Mouse (Mus musculus) kidney, embryonic 16.5 days (tissue): ENCODE results near the gene Tet1. TPM values are rescaled to one million over a fixed set of nuclear protein-coding genes. Genes with fewer than 3 reads are reported as not detected.
A peak's percentile ranks its signal among the peaks of the same experiment; 100 is the strongest.
"Not testable (repeated sequence)": the region's sequence is repeated elsewhere in the genome, so short reads cannot be mapped to it uniquely, and the experiment has no call there.

ENCODE experiments used
- ATAC-seq: fragments of 200-750 bp; cut with Nextera tagmentation; 2 replicates; pipeline ENCODE4 v1.8.0; 2017; ENCODE audit warnings: moderate TSS enrichment; ENCODE audit not compliant: low FRiP score, low TSS enrichment
- H3K27ac ChIP-seq: fragments of 300-500 bp; sonication (generic); 2 replicates; pipeline ENCODE4 v1.5.1; 2014; ENCODE audit warnings: low read length
- H3K27me3 ChIP-seq: fragments of 300-500 bp; sonication (generic); 2 replicates; pipeline ENCODE4 v1.6.1; 2014; ENCODE audit warnings: low read length, control low read depth, mixed read lengths; ENCODE audit not compliant: insufficient read depth
- H3K36me3 ChIP-seq: fragments of 300-500 bp; sonication (generic); 2 replicates; pipeline ENCODE4 v1.6.1; 2014; ENCODE audit warnings: low read length, control low read depth, mixed read lengths; ENCODE audit not compliant: insufficient read depth
- H3K4me1 ChIP-seq: fragments of 300-500 bp; sonication (generic); 2 replicates; pipeline ENCODE4 v1.6.1; 2014; ENCODE audit warnings: low read length, control low read depth, mixed read lengths; ENCODE audit not compliant: insufficient read depth
- H3K4me2 ChIP-seq: fragments of 300-500 bp; sonication (generic); replicated peaks from 2 replicates; pipeline ENCODE4 v1.6.1; 2014; ENCODE audit warnings: low read depth, low read length
- H3K4me3 ChIP-seq: fragments of 300-500 bp; sonication (generic); 2 replicates; pipeline ENCODE4 v1.5.1; 2014; ENCODE audit warnings: mild to moderate bottlenecking, low read length
- H3K9ac ChIP-seq: fragments of 300-500 bp; sonication (generic); replicated peaks from 2 replicates; pipeline ENCODE4 v1.6.1; 2014; ENCODE audit warnings: low read length
- H3K9me3 ChIP-seq: fragments of 300-500 bp; sonication (generic); 2 replicates; pipeline ENCODE4 v1.6.1; 2016; ENCODE audit warnings: low read length, control low read depth
- WGBS: fragments of 180-500 bp; shearing (Covaris S2); extraction: QIAGEN DNeasy Blood & Tissue Kit; methylation state at CpG from one replicate; pipeline ENCODE4 v1.1.7; 2014; 5-methylcytosine and 5-hydroxymethylcytosine counted together
- polyA plus RNA-seq: library from polyadenylated mRNA; unstranded; fragments of >200 nt; fragmentation: Nextera tagmentation; extraction: Ambion mirVana; gene quantifications from 2 replicates; pipeline ENCODE4 v1.2.1, GENCODE M21; 2015

The Tet1 gene
- 23.4 and 28.4 TPM in 2 replicates for polyA plus RNA-seq

GRCm38 (mm10) chr10:62908896-62909295, at the start of gene Tet1:
Gene Tet1 (minus strand): TSS chr10:62908996.
- not testable (repeated sequence) for H3K27ac ChIP-seq, H3K4me3 ChIP-seq, H3K4me1 ChIP-seq, ATAC-seq, H3K27me3 ChIP-seq, H3K36me3 ChIP-seq, H3K9ac ChIP-seq, H3K4me2 ChIP-seq, H3K9me3 ChIP-seq
- no CpG with 5 or more reads among the region's 1 CpGs for WGBS

- H3K4me2 ChIP-seq = no peak overlapping the region
- H3K9me3 ChIP-seq = no peaks in the 10 kb centered on the region
- WGBS = 94% methylated on average over 7 of the region's 7 CpGs
- peaks cover 30% of the 10 kb centered on the region for H3K36me3 ChIP-seq
- no peak for ATAC-seq
- H3K4me1 ChIP-seq = peaks cover 5% of the 10 kb centered on the region; the same call in 1 of the 2 replicates
- no peak overlapping the region for H3K27ac ChIP-seq
- no peaks in the 10 kb centered on the region for H3K27me3 ChIP-seq
- H3K4me3 ChIP-seq = no peak overlapping the region
- H3K9ac ChIP-seq = no peak overlapping the region
Observed at GRCm38 (mm10) chr10:62948551-62948950, 39.8 kb upstream of the Tet1 start.

- no peaks in the 10 kb centered on the region for H3K27me3 ChIP-seq
- H3K36me3 ChIP-seq = peaks cover 31% of the 10 kb centered on the region
- under 1% methylated on average over 67 of the region's 68 CpGs for WGBS
Observed at GRCm38 (mm10) chr10:62946738-62947471, 38.1 kb upstream of the Tet1 start, which contains the start of gene Dna2. Gene Dna2 (plus strand): TSS chr10:62947026.

DNA sequence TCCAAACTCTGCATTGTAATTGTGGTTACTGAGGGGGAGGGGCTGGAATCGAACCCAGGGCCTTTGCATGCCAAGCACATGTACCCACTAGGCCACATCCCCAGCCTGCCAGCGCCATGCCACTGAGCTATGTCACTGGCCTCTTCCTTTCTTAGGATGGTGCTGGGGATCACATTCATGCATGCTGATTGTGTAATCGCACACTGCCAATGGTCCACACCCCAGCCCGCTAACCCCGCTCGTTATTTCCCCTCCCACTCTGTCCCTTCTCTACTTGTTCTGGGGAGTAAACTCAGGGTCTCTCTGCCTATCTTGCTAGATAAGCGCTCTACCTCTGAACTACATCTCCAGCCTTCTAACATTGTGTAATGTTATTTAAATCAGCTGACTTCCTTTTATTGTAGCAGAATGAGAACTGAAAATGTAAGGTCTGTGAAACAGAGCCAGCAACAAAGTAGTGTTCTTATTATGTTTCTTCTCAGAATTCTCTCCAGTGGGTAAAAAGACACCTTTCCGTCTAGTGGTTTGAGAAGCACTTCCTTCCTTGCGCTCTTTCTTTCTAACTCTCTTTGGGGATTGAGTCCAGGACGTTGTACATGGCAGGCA, 36.3 kb upstream of the Tet1 start:
- ATAC-seq = no peak
- 89% methylated on average over 10 of the region's 10 CpGs for WGBS
- no peaks in the 10 kb centered on the region for H3K9me3 ChIP-seq
- H3K36me3 ChIP-seq = peaks cover 21% of the 10 kb centered on the region
- no peak overlapping the region for H3K4me2 ChIP-seq
- no peak overlapping the region for H3K27ac ChIP-seq
- H3K27me3 ChIP-seq = no peaks in the 10 kb centered on the region
- no peak overlapping the region for H3K4me3 ChIP-seq
- H3K4me1 ChIP-seq = peaks cover 5% of the 10 kb centered on the region; the same call in 1 of the 2 replicates
- no peak overlapping the region for H3K9ac ChIP-seq

More at GRCm38 (mm10) chr10:62946738-62947471, 38.1 kb upstream of the Tet1 start, which contains the start of gene Dna2:
- peak within 1 kb of the TSS; percentile 58 for H3K9ac ChIP-seq
- peak within 1 kb of the TSS; percentile 51 for H3K4me3 ChIP-seq
- H3K4me2 ChIP-seq = peak within 1 kb of the TSS; percentile 58
- peaks cover 5% of the 10 kb centered on the region; the same call in 1 of the 2 replicates for H3K4me1 ChIP-seq
- ATAC-seq = peak; percentile 94
- no peaks in the 10 kb centered on the region for H3K9me3 ChIP-seq
- peak within 1 kb of the TSS; percentile 96 for H3K27ac ChIP-seq

DNA sequence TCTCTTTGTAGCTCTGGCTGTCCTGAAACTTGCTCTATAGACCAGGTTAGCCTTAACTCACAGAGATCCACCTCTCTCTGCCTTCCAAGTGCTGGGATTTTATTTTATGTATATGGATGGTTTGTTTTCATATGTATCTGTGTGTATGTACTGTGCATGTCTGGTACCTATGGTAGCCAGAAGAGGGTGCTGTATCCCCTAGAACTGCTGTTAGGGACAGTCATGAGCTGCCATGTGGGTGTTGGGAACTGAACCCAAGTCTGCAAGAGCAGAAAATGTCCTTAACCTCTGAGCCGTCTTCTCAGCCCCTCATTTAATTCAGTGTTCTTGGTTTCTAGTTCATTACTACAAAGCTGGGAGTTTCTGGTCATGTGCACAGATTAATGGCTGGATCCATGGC, 23.6 kb upstream of the Tet1 start:
- no peaks in the 10 kb centered on the region for H3K4me1 ChIP-seq
- H3K4me3 ChIP-seq = no peak overlapping the region
- 100% methylated on average over 1 of the region's 1 CpGs for WGBS
- no peak for ATAC-seq
- no peaks in the 10 kb centered on the region for H3K9me3 ChIP-seq
- H3K27me3 ChIP-seq = no peaks in the 10 kb centered on the region
- no peak overlapping the region for H3K4me2 ChIP-seq
- no peak overlapping the region for H3K9ac ChIP-seq
- H3K36me3 ChIP-seq = peaks cover 32% of the 10 kb centered on the region
- H3K27ac ChIP-seq = no peak overlapping the region

DNA sequence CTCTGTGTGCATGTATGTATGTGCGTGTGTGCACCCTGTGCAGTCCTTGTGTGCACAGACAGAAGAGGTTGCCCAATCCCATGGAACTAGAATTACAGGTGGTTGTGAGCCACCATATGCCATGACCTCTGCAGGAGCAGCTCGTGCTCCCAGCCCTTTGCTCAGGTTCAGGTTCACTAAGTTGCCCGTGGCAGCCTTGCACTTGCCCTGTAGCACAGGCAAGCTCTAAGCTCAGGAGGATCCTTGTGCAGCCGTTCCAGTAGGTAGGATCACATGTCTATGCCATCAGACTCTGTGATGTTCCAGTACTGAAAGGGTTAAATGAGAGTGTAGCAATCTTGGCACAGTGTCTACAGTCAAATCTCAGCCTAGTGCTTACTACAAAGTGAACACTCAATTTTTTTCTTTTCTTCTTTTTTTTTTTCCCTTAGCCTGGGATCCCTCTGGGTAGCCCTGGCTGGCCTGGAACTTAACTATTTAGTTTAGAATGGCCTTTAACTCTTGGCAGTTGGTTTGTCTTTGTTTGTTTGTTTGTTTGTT, 15.4 kb upstream of the Tet1 start:
- ATAC-seq = no peak
- no peak overlapping the region for H3K4me3 ChIP-seq
- peaks cover 7% of the 10 kb centered on the region for H3K4me1 ChIP-seq

DNA sequence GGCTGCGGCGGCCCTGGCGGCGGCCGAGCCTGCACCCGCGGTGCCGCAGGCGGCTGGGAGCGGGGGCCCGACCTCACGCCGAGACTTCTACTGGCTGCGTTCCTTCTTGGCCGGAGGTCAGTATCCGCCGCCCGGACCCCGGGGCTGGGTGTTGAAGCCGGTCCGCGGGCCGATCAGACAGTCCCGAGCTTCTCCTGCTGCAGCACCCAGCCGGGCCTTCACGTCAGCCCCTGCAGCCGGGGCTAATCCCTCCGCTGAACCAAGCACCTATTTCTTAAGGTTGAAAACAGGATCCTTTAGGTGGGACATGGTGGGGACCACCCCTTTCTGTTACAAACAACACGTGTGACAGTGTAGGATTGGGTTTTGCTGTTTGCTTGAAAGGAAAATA, 12.0 kb upstream of the Tet1 start:
- H3K4me3 ChIP-seq = peak overlapping the region; percentile 83
- WGBS = 0% methylated on average over 29 of the region's 29 CpGs

More for the DNA sequence above, 15.4 kb upstream of the Tet1 start:
- 82% methylated on average over 4 of the region's 4 CpGs for WGBS
- H3K36me3 ChIP-seq = peaks cover 4% of the 10 kb centered on the region
- no peak overlapping the region for H3K4me2 ChIP-seq
- no peaks in the 10 kb centered on the region for H3K9me3 ChIP-seq
- H3K27me3 ChIP-seq = no peaks in the 10 kb centered on the region
- H3K27ac ChIP-seq = no peak overlapping the region
- no peak overlapping the region for H3K9ac ChIP-seq

DNA sequence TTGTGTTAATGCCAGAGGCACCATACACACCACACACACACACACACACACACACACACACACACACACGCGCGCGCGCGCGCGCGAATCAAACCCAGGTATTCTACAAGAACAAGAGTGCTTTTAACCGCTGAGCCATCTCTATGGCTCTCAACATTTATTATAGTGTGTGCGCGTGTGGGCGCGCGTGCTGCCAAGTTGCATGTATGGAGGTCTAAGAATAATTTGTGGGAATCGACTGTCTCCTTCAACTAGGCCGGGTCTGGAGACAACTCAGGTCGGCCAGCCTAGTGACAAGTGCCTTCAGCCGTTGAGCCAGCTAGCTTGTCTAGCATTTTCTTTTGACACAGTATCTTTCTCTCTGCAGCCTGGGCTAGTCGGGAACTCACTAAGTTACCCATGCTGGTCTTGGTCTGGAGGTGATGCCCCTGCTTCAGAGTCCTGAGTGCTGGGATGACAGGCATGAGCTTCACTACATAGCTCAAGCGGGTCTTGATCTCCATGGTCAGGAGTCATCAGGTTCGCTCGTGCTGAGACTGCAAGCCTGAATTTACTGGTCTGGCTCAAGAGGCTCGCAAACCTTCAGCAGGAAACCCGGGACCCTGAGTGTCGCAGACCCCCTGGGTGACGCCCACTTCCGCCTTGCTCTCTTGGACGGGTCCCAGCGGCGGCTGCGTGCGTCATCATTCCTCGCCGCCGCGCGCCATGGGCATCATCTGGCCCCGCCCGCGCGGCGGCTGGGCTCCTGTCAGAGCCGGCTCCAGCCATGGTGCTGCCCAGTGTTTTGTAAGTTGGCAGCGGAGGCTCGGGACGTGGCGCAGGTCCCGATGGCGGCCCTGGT, 11.3 kb upstream of the Tet1 start, which contains the start of gene Slc25a16:
Gene Slc25a16, plus strand, starts transcription at position 709 of the 841 bp plus-strand sequence.
- ATAC-seq = peak; percentile 98
- Histone ChIP-seq H3K9me3 (no peaks in the 10 kb centered on the region), H3K36me3 (no peaks in the 10 kb centered on the region), H3K4me2 (peak within 1 kb of the TSS; percentile 87), H3K9ac (peak within 1 kb of the TSS; percentile 91), H3K27me3 (no peaks in the 10 kb centered on the region), H3K27ac (peak within 1 kb of the TSS; percentile 81), H3K4me1 (peaks cover 7% of the 10 kb centered on the region), H3K4me3 (peak within 1 kb of the TSS; percentile 83)
- 1% methylated on average over 39 of the region's 50 CpGs for whole genome bisulfite sequencing

More for the DNA sequence above, 12.0 kb upstream of the Tet1 start:
- peak overlapping the region; percentile 81 for H3K27ac ChIP-seq
- H3K36me3 ChIP-seq = no peaks in the 10 kb centered on the region
- peak overlapping the region; percentile 87 for H3K4me2 ChIP-seq
- H3K9ac ChIP-seq = peak overlapping the region; percentile 91
- no peaks in the 10 kb centered on the region for H3K27me3 ChIP-seq
- ATAC-seq = peak; percentile 71
- H3K9me3 ChIP-seq = no peaks in the 10 kb centered on the region
- peaks cover 7% of the 10 kb centered on the region for H3K4me1 ChIP-seq

- 75% methylated on average over 3 of the region's 3 CpGs for WGBS
- Histone ChIP-seq H3K36me3 (no peaks in the 10 kb centered on the region), H3K27ac (no peak overlapping the region), H3K4me3 (no peak overlapping the region), H3K4me2 (no peak overlapping the region), H3K9me3 (no peaks in the 10 kb centered on the region), H3K27me3 (no peaks in the 10 kb centered on the region), H3K9ac (no peak overlapping the region), H3K4me1 (peaks cover 7% of the 10 kb centered on the region)
- ATAC-seq = no peak
Observed at GRCm38 (mm10) chr10:62918985-62919384, 10.2 kb upstream of the Tet1 start.
